8 mouse cellular contexts compared by ENCODE assay signal in the genomic region with DNA sequence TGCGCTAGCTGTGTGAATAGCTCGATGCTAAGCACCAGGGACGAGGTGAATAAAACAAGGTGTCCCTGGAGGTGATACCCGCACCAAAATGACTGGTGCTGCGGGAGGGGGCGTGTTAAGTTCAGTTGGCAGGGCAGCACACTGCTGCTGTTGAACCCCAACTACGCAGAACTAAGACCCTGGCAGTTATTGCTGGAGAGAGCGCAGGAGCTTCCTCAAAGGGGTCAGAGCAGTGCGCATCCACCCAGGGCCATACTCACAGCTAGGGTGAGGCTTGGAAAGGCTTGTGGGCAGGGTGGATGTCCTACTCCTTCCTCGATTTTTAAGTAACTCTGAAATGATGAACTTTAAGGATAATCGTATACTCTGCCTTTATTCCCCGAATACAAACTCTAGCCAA. TPM values are rescaled to one million over a fixed set of nuclear protein-coding genes. Genes with fewer than 3 reads are reported as not detected.
DNase-seq lines count a peak whose midpoint lies in the region; ATAC-seq and TF ChIP-seq lines count a peak whose summit lies in the region.

No protein-coding gene starts in this region.

- peak overlapping the region; percentile 71 for H3K9ac ChIP-seq in heart, adult 2 months (ENCODE audit: low read depth, low read length)
- H3K9ac ChIP-seq in CH12.LX (ENCODE audit: insufficient read depth, low read depth): peak overlapping the region; percentile 67
- peak overlapping the region; percentile 58 for H3K9ac ChIP-seq in forebrain, embryonic 15.5 days (replicated peaks)
- peak overlapping the region; percentile 33; the same call in 1 of the 2 replicates for H3K9ac ChIP-seq in liver, embryonic 16.5 days (ENCODE audit: low read depth, low read length)

- TF ChIP-seq RAD21 in CH12.LX (IDR thresholded peaks at IDR 0.05; ENCODE audit: low read depth, low read length): no peak

- no peaks in the 10 kb centered on the region for H3K9me3 ChIP-seq in CH12.LX (replicated peaks; ENCODE audit: low read length)
- H3K9me3 ChIP-seq in forebrain, embryonic 15.5 days: no peaks in the 10 kb centered on the region
- H3K9me3 ChIP-seq in liver, embryonic 16.5 days (replicated peaks; ENCODE audit: control insufficient read depth, low read length): no peaks in the 10 kb centered on the region

- no peak for TF ChIP-seq EP300 in heart, adult 2 months (IDR thresholded peaks at IDR 0.05; ENCODE audit: insufficient read depth, low read depth, low read length)
- no peak for TF ChIP-seq EP300 in CH12.LX (IDR thresholded peaks at IDR 0.05; ENCODE audit: low read length)

- no peaks in the 10 kb centered on the region; the same call in 1 of the 2 replicates for H3K79me2 ChIP-seq in heart, adult 2 months (replicated peaks; ENCODE audit: control insufficient read depth, insufficient read depth, low read length)
- no peaks in the 10 kb centered on the region for H3K79me2 ChIP-seq in CH12.LX (replicated peaks; ENCODE audit: control insufficient read depth, extremely low read depth, insufficient read depth, poor library complexity, severe bottlenecking)

- peak; percentile 33 for ATAC-seq in forebrain, embryonic 15.5 days (replicated peaks)
- 0 out of 2 replicates have a peak, but pooled peaks have one; percentile 1 for ATAC-seq in liver, embryonic 16.5 days (ENCODE audit: low read depth)

- WGBS in heart, adult 2 months: 18% methylated on average over 12 of the region's 12 CpGs
- WGBS in forebrain, embryonic 15.5 days: 16% methylated on average over 12 of the region's 12 CpGs
- 16% methylated on average over 12 of the region's 12 CpGs for WGBS in liver, embryonic 16.5 days (ENCODE audit: insufficient replicate concordance)

- in situ Hi-C loops in CH12.LX (cut with MboI; ENCODE audit: low pct_ligation_motif_present, low pct_unique_long_range_greater_than_20kb, low sequenced_read_pairs): loop anchor here (25.0 kb wide), 1 partner anchor 699 kb away; no protein-coding TSS in a partner anchor

- dilution Hi-C loops in CH12.LX (cut with MboI; ENCODE audit: extremely low pct_ligation_motif_present, extremely low pct_unique_long_range_greater_than_20kb, low sequenced_read_pairs): no loop called here

- H3K4me2 ChIP-seq in CH12.LX (ENCODE audit: insufficient read depth, low read depth, poor library complexity, severe bottlenecking): peak overlapping the region; percentile 89
- peak overlapping the region; percentile 77 for H3K4me2 ChIP-seq in forebrain, embryonic 15.5 days (replicated peaks)
- H3K4me2 ChIP-seq in liver, embryonic 16.5 days (ENCODE audit: low read depth, low read length): peak overlapping the region; percentile 68

- H3K36me3 ChIP-seq in heart, adult 2 months (ENCODE audit: control insufficient read depth, insufficient read depth, low read length): no peaks in the 10 kb centered on the region
- H3K36me3 ChIP-seq in CH12.LX (replicated peaks in 1 of 2; ENCODE audit: control insufficient read depth in 1 of 2, insufficient read depth in 1 of 2, low read length in 1 of 2): peaks cover 15 to 41% of the 10 kb centered on the region in 2 experiments
- H3K36me3 ChIP-seq in forebrain, embryonic 15.5 days: peaks cover 6% of the 10 kb centered on the region; the same call in 1 of the 2 replicates
- no peaks in the 10 kb centered on the region for H3K36me3 ChIP-seq in liver, embryonic 16.5 days (ENCODE audit: control insufficient read depth, insufficient read depth)

- H3K4me1 ChIP-seq in heart, adult 2 months (ENCODE audit: control insufficient read depth, insufficient read depth, low read length): peaks cover 4% of the 10 kb centered on the region
- H3K4me1 ChIP-seq in CH12.LX (ENCODE audit: control insufficient read depth in 1 of 2, insufficient read depth in 2 of 2): peaks cover 11 to 19% of the 10 kb centered on the region in 2 experiments
- H3K4me1 ChIP-seq in forebrain, embryonic 15.5 days: peaks cover 23% of the 10 kb centered on the region
- peaks cover 3% of the 10 kb centered on the region; the same call in 1 of the 2 replicates for H3K4me1 ChIP-seq in liver, embryonic 16.5 days (ENCODE audit: control insufficient read depth, low read depth, low read length)

- no peaks in the 10 kb centered on the region for H3K27me3 ChIP-seq in heart, adult 2 months (ENCODE audit: control insufficient read depth, insufficient read depth, low read length)
- H3K27me3 ChIP-seq in CH12.LX (replicated peaks): peaks cover 9% of the 10 kb centered on the region
- H3K27me3 ChIP-seq in forebrain, embryonic 15.5 days: peaks cover 17% of the 10 kb centered on the region; the same call in 1 of the 2 replicates
- H3K27me3 ChIP-seq in liver, embryonic 16.5 days (ENCODE audit: control insufficient read depth, insufficient read depth, low read depth, low read length): peaks cover 16% of the 10 kb centered on the region

- H3K4me3 ChIP-seq in heart, adult 2 months: peak overlapping the region; percentile 69
- H3K4me3 ChIP-seq in CH12.LX (replicated peaks in 1 of 3; ENCODE audit: low read depth in 2 of 3, low read length in 2 of 3, poor library complexity in 1 of 3): peak overlapping the region; percentile 72 to 80 (median 78)
- peak overlapping the region; percentile 66 for H3K4me3 ChIP-seq in forebrain, embryonic 15.5 days
- H3K4me3 ChIP-seq in liver, embryonic 16.5 days (ENCODE audit: low read depth, low read length): peak overlapping the region; percentile 58

- intact Hi-C loops in heart, adult 2 months (cut with DNase I): loop anchor here (2.0 to 10.0 kb wide), 2 partner anchors 233 to 321 kb away; no protein-coding TSS in a partner anchor

- peak overlapping the region; percentile 71 for H3K27ac ChIP-seq in heart, adult 2 months
- H3K27ac ChIP-seq in CH12.LX (ENCODE audit: insufficient read depth, low read depth): no peak overlapping the region
- no peak overlapping the region for H3K27ac ChIP-seq in forebrain, embryonic 15.5 days (replicated peaks)
- no peak overlapping the region for H3K27ac ChIP-seq in liver, embryonic 16.5 days (ENCODE audit: low read length)

- no peak for TF ChIP-seq CTCF in heart, adult 2 months (IDR thresholded peaks at IDR 0.05)
- no peak for TF ChIP-seq CTCF in CH12.LX (conservative IDR thresholded peaks at IDR 0.05 in 1 of 2, IDR thresholded peaks at IDR 0.05 in 1 of 2; ENCODE audit: low read depth in 2 of 2, low read length in 2 of 2)

- TF ChIP-seq POLR2A in heart, adult 2 months (IDR thresholded peaks at IDR 0.05; ENCODE audit: insufficient read depth, low read depth, low read length): no peak
- no peak for TF ChIP-seq POLR2A in CH12.LX (IDR thresholded peaks at IDR 0.05; ENCODE audit: low read depth, low read length)

- no peak for DNase-seq in heart, adult 2 months
- no peak for DNase-seq in heart, adult 9 months (ENCODE audit: low spot score in 2 of 2)
- no peak for DNase-seq in CH12.LX (ENCODE audit: extremely low read depth)
- no peak for DNase-seq in left cerebral cortex, adult 11 months (ENCODE audit: low spot score)
- no peak for DNase-seq in cerebellum, adult 8-10 months
- DNase-seq in frontal cortex, postnatal 36 days (ENCODE audit: low spot score in 2 of 2): no peak

TF ChIP-seq in CH12.LX, 34 proteins besides CTCF, POLR2A, EP300 and RAD21:
- TF ChIP-seq MXI1 (IDR thresholded peaks at IDR 0.05; ENCODE audit: low read depth, low read length) (no peak), BHLHE40 (IDR thresholded peaks at IDR 0.05; ENCODE audit: low read depth, low read length) (no peak), ZMIZ1 (IDR thresholded peaks at IDR 0.05; ENCODE audit: low read depth, low read length) (no peak), UBTF (IDR thresholded peaks at IDR 0.05; ENCODE audit: low read depth, low read length) (no peak), ELF1 (IDR thresholded peaks at IDR 0.05; ENCODE audit: low read depth, low read length) (no peak), CHD2 (IDR thresholded peaks at IDR 0.05; ENCODE audit: low read length) (no peak), IRF4 (IDR thresholded peaks at IDR 0.05; ENCODE audit: low read depth, low read length) (no peak), JUND (conservative IDR thresholded peaks at IDR 0.05; ENCODE audit: low read depth, low read length) (no peak), PAX5 (IDR thresholded peaks at IDR 0.05; ENCODE audit: low read length) (no peak), MEF2A (IDR thresholded peaks at IDR 0.05; ENCODE audit: borderline replicate concordance, low read depth, low read length) (no peak), HCFC1 (IDR thresholded peaks at IDR 0.05; ENCODE audit: low read depth, low read length) (no peak), ZC3H11A (IDR thresholded peaks at IDR 0.05; ENCODE audit: low read depth, low read length) (no peak), USF1 (IDR thresholded peaks at IDR 0.05; ENCODE audit: low read depth, low read length) (no peak)

RNA-seq across cellular contexts. Expression of a gene that starts 0.5 kb away (rescaled TPM):
- total RNA-seq in heart, adult 2 months (2021): 10 to 100 TPM; 12.7 to 13.8 TPM
- polyA plus RNA-seq in heart, adult 2 months (2012; rRNA removed): 17.3 and 20.5 TPM in 2 replicates
- total RNA-seq in CH12.LX (2012; rRNA removed) (4.0 and 4.7 TPM in 2 replicates), CH12.LX (2014; rRNA removed) (2.6 and 2.9 TPM in 2 replicates)
- 8.2 and 10.1 TPM in 2 replicates for polyA plus RNA-seq in CH12.LX (2012; ENCODE audit: insufficient read length, low read depth)
- polyA plus RNA-seq in forebrain, embryonic 15.5 days (2015; fragmentation: Nextera tagmentation; extraction: Ambion mirVana): 11.0 and 11.6 TPM in 2 replicates
- 4.4 and 5.0 TPM in 2 replicates for polyA plus RNA-seq in liver, embryonic 16.5 days (2015; fragmentation: Nextera tagmentation; extraction: Ambion mirVana)

RNA-seq across cellular contexts. Expression of a gene that starts 12.0 kb away (rescaled TPM):
- total RNA-seq in heart, adult 2 months (2021): under 1 TPM; 0.41 to 0.84 TPM
- 0.82 and 0.96 TPM in 2 replicates for polyA plus RNA-seq in heart, adult 2 months (2012; rRNA removed)
- total RNA-seq in CH12.LX (2012; rRNA removed): not detected in 2 replicates
- not detected in 2 replicates for total RNA-seq in CH12.LX (2014; rRNA removed)
- not detected in 2 replicates for polyA plus RNA-seq in CH12.LX (2012; ENCODE audit: insufficient read length, low read depth)
- polyA plus RNA-seq in forebrain, embryonic 15.5 days (2015; fragmentation: Nextera tagmentation; extraction: Ambion mirVana): 0.13 and 0.19 TPM in 2 replicates
- not detected in 2 replicates for polyA plus RNA-seq in liver, embryonic 16.5 days (2015; fragmentation: Nextera tagmentation; extraction: Ambion mirVana)
